ENCODE assay signal across 8 mouse cellular contexts in genomic region chr2:158595103-158595502, GRCm38 (mm10). TPM values are rescaled to one million over a fixed set of nuclear protein-coding genes. Genes with fewer than 3 reads are reported as not detected.
DNase-seq lines count a peak whose midpoint lies in the region; ATAC-seq lines count a peak whose summit lies in the region.

No protein-coding gene starts in this region.

- H3K27me3 ChIP-seq in hindbrain, embryonic 14.5 days (ENCODE audit: control insufficient read depth, insufficient read depth, low read length) = no peaks in the 10 kb centered on the region

- under 1% methylated on average over 12 of the region's 12 CpGs for whole genome bisulfite sequencing in hindbrain, embryonic 14.5 days

- H3K9me3 ChIP-seq in hindbrain, embryonic 14.5 days (ENCODE audit: control insufficient read depth, low read length) = no peaks in the 10 kb centered on the region

- peak overlapping the region; percentile 81 for H3K27ac ChIP-seq in hindbrain, embryonic 14.5 days

- DNase-seq in thymus, postnatal 4 days = peak; percentile 19
- DNase-seq in thymus, adult 18-20 months = no peak
- peak; percentile 74 for DNase-seq in hindbrain, embryonic 14.5 days (ENCODE audit: low spot score)
- peak; percentile 85 for DNase-seq in mesoderm, embryonic 11.5 days (ENCODE audit: low read depth, low spot score)
- no peak for DNase-seq in urinary bladder, postnatal 10 days (ENCODE audit: low spot score)
- DNase-seq in B cell, adult 2 months = no peak
- no peak for DNase-seq in layer of hippocampus, adult 9-11 months

- peak; percentile 52; the same call in 1 of the 2 replicates for ATAC-seq in common myeloid progenitor, adult 5-6 weeks (replicated peaks; ENCODE audit: low read depth, poor library complexity, severe bottlenecking)
- ATAC-seq in hindbrain, embryonic 14.5 days (ENCODE audit: low FRiP score) = peak; percentile 82

- peak overlapping the region; percentile 37 for H3K4me2 ChIP-seq in hindbrain, embryonic 14.5 days (replicated peaks)

- H3K36me3 ChIP-seq in hindbrain, embryonic 14.5 days (replicated peaks; ENCODE audit: control insufficient read depth, insufficient read depth) = no peaks in the 10 kb centered on the region

- peaks cover 16% of the 10 kb centered on the region for H3K4me1 ChIP-seq in hindbrain, embryonic 14.5 days (replicated peaks; ENCODE audit: control insufficient read depth, insufficient read depth, low read length)

- H3K4me3 ChIP-seq in hindbrain, embryonic 14.5 days (replicated peaks; ENCODE audit: low read length) = no peak overlapping the region

- H3K9ac ChIP-seq in hindbrain, embryonic 14.5 days = peak overlapping the region; percentile 35; the same call in 1 of the 2 replicates

RNA-seq across cellular contexts. Expression of gene Slc32a1, which starts 15.5 kb away (rescaled TPM):
- not detected in 2 replicates for total RNA-seq in common myeloid progenitor, adult 5-6 weeks (2017)
- polyA plus RNA-seq in hindbrain, embryonic 14.5 days (2014; fragmentation: Nextera tagmentation; extraction: Ambion mirVana) = 8.7 and 11.5 TPM in 2 replicates

RNA-seq across cellular contexts. Expression of gene Actr5, which starts 29.6 kb away (rescaled TPM):
- 14.7 and 15.3 TPM in 2 replicates for total RNA-seq in common myeloid progenitor, adult 5-6 weeks (2017)
- 14.6 TPM in 2 replicates for polyA plus RNA-seq in hindbrain, embryonic 14.5 days (2014; fragmentation: Nextera tagmentation; extraction: Ambion mirVana)

Comparison
In these comparisons a context has a peak if more than half of its experiments do, and no peak if none do; other contexts are left out.
1. DNase-seq: peak in thymus, postnatal 4 days (single experiment), hindbrain, embryonic 14.5 days (single experiment) and mesoderm, embryonic 11.5 days (single experiment); none in thymus, adult 18-20 months (0 of 2), urinary bladder, postnatal 10 days (single experiment), B cell, adult 2 months (0 of 2) and layer of hippocampus, adult 9-11 months (single experiment).